Mouse (Mus musculus) liver, embryonic 12.5 days (tissue): ENCODE measurements around the gene Hsf4. TPM values are rescaled to one million over a fixed set of nuclear protein-coding genes. Genes with fewer than 3 reads are reported as not detected.

Experiments
- ATAC-seq: fragments of 200-750 bp; cut with Nextera tagmentation; 2 replicates; pipeline ENCODE4 v1.8.0; 2017; ENCODE audit warnings: moderate number of reproducible peaks, mild to moderate bottlenecking, moderate library complexity
- H3K27ac ChIP-seq: fragments of 300-500 bp; sonication (generic); 2 replicates; pipeline ENCODE4 v1.5.1; 2016; ENCODE audit warnings: mild to moderate bottlenecking
- H3K27me3 ChIP-seq: fragments of 300-500 bp; sonication (generic); replicated peaks from 2 replicates; pipeline ENCODE4 v1.6.1; 2016; ENCODE audit warnings: mild to moderate bottlenecking, moderate library complexity
- H3K36me3 ChIP-seq: fragments of 300-500 bp; sonication (generic); 2 replicates; pipeline ENCODE4 v1.6.1; 2016; ENCODE audit warnings: mild to moderate bottlenecking, moderate library complexity
- H3K4me1 ChIP-seq: fragments of 300-500 bp; sonication (generic); 2 replicates; pipeline ENCODE4 v1.6.1; 2016
- H3K4me2 ChIP-seq: fragments of 300-500 bp; sonication (generic); 2 replicates; pipeline ENCODE4 v1.6.1; 2016; ENCODE audit warnings: mild to moderate bottlenecking, moderate library complexity
- H3K4me3 ChIP-seq: fragments of 300-500 bp; sonication (generic); 2 replicates; pipeline ENCODE4 v1.5.1; 2016; ENCODE audit warnings: mild to moderate bottlenecking, moderate library complexity
- H3K9ac ChIP-seq: fragments of 300-500 bp; sonication (generic); 2 replicates; pipeline ENCODE4 v1.6.1; 2016; ENCODE audit warnings: mild to moderate bottlenecking, moderate library complexity
- H3K9me3 ChIP-seq: fragments of 300-500 bp; sonication (generic); replicated peaks from 2 replicates; pipeline ENCODE4 v1.6.1; 2016; ENCODE audit warnings: mild to moderate bottlenecking, moderate library complexity
- WGBS: fragments of 180-500 bp; shearing (Covaris S2); methylation state at CpG from one replicate; pipeline ENCODE4 v1.1.7; 2016; ENCODE audit not compliant: insufficient replicate concordance; 5-methylcytosine and 5-hydroxymethylcytosine counted together
- polyA plus RNA-seq: library from polyadenylated mRNA; unstranded; fragments of >200 nt; fragmentation: Nextera tagmentation; extraction: Ambion mirVana; gene quantifications from 2 replicates; pipeline ENCODE4 v1.2.1, GENCODE M21; 2016

Hsf4 gene
- polyA plus RNA-seq, 1 experiment from 2014 or later: not detected

DNA sequence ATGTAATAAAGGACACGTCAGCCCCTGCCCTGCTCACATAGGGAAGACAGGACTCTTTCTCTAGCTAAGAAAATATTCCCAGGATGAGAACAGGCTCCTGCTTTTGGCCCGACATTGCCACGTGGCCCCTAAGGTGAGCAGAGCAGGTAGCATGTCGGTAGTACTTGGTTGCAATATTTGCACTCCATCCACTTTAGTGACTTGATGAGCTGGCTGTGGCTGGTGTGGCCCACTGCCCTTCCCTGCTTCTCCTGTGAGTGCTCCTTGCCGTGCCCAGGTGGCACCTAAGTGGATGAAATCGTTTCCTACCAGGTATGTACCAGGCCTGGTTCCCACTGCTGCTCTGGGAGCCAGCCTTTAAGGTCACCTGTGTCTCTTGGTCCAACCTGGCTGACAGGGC lies 17.6 kb upstream of the Hsf4 start:
- Histone ChIP-seq H3K36me3 (peaks cover 66% of the 10 kb centered on the region), H3K4me2 (no peak overlapping the region), H3K27me3 (peaks cover 14% of the 10 kb centered on the region; the same call in 1 of the 2 replicates), H3K9me3 (no peaks in the 10 kb centered on the region), H3K9ac (no peak overlapping the region), H3K4me3 (no peak overlapping the region), H3K4me1 (peaks cover 36% of the 10 kb centered on the region), H3K27ac (no peak overlapping the region)
- no peak for ATAC-seq
- WGBS: 82% methylated on average over 6 of the region's 6 CpGs

DNA sequence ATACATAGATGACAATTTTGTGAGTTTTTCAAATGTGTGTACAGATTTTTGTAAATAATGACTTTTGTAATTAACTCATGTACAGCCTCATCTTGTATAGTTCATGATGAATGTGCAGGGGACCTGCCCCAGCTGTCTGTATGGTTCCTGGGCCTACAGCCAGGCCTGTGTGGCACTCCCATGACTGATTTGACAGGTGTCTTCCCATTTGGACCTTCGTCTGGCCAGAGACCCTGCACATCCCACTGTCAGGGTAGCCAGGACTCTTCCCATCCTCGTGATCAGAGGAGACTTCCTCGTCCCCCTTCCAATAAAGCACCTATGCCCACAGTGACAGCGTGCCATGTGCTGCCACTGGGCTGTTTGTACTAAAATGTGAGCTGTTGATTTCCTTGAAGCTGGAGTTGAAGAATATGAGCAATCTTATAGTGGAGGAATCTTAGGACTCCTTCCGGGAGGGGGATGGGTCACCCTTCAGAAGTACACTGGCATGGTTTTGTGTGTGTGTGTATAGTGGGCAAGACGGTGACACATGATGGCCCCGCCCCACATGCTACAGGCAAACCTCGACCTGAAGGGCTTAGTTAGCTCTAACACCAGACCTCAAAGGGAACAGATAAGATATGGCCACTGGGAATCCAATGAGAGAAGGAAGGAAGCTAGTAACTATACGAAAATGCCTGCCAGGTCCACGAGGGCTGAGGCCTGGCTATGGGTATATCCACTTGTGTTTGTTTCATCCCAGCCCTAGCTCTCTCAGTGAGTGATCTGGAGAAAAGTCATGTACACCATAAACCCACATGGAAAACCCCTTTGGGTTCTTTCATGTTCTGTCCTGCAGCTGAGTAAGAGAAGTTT lies 16.7 kb upstream of the Hsf4 start:
- Histone ChIP-seq H3K27ac (no peak overlapping the region), H3K9me3 (no peaks in the 10 kb centered on the region), H3K27me3 (peaks cover 21% of the 10 kb centered on the region), H3K9ac (no peak overlapping the region), H3K36me3 (peaks cover 58% of the 10 kb centered on the region), H3K4me2 (no peak overlapping the region; the same call in 1 of the 2 replicates), H3K4me1 (peaks cover 36% of the 10 kb centered on the region), H3K4me3 (no peak overlapping the region)
- ATAC-seq: no peak
- 59% methylated on average over 10 of the region's 10 CpGs for WGBS

DNA sequence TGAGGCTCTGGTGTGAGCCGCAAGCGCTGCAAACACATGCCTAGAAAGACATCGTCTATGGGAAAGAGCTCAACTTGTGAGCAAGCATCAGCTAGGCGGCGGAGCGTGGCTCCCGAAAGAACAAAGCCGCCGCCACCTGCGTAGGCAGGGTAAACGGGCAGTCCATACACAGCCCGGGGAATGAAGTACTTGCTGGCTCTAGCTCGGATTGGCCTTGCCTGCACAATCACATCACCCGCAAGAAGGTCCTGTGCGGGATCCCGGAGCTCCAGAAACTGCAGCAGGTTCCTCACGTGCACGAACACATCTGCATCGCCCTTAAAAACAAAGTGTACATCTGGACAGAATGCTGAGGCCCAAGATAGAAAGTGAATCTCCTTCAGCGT lies 15.8 kb upstream of the Hsf4 start:
- H3K27ac ChIP-seq: peak overlapping the region; percentile 27; the same call in 1 of the 2 replicates
- peak overlapping the region; percentile 73 for H3K4me3 ChIP-seq
- H3K9me3 ChIP-seq: no peaks in the 10 kb centered on the region
- peaks cover 30% of the 10 kb centered on the region for H3K27me3 ChIP-seq
- 52% methylated on average over 20 of the region's 20 CpGs for WGBS
- peak overlapping the region; percentile 100 for H3K4me2 ChIP-seq
- H3K9ac ChIP-seq: peak overlapping the region; percentile 76; the same call in 1 of the 2 replicates
- no peak for ATAC-seq
- H3K36me3 ChIP-seq: peaks cover 49% of the 10 kb centered on the region
- H3K4me1 ChIP-seq: peaks cover 38% of the 10 kb centered on the region

DNA sequence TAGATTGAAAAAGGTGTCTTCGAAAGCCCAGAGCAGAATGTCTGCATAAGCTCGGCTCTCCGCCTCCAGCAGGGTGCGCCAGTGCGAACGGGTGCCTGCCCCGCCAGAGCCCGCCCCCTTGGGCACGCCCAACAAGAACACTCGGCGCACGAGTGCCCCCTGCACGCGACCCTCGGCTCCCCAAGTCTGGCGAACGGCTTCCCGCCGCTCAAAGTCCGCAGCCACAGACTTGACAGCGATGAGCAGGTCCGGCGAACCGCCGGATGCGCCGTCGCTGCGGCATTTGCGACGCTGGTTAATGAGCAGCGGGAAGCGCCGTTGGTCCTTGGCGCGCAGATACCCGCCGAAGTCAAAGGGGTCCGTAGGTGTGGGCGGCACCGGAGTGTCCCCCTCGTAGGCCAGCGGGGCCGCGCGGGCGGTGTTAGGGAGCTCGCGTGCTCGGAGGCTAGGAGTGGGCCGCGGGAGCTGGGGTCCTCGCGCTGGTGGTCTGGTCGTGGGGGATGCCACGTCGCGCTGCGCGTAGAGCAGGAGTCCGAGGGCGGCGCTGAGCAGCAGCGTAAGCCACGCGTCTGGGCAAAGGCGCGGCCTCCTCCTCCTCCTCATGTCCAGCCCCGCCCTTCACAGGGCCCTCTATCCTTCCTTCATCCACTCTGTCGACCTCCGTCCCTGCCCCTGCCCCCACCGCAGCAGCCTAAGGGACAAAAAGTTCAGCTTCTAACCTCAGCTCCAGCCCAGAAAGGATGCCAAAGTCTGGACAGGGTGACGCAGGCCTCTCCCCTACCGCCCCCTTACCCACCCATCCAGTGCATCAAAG lies 15.2 kb upstream of the Hsf4 start:
- Histone ChIP-seq H3K27me3 (peaks cover 36% of the 10 kb centered on the region), H3K4me3 (peak overlapping the region; percentile 73), H3K9me3 (no peaks in the 10 kb centered on the region), H3K4me1 (peaks cover 44% of the 10 kb centered on the region), H3K36me3 (peaks cover 43% of the 10 kb centered on the region), H3K9ac (peak overlapping the region; percentile 76), H3K4me2 (peak overlapping the region; percentile 100), H3K27ac (peak overlapping the region; percentile 87)
- under 1% methylated on average over 74 of the region's 74 CpGs for WGBS
- peak; percentile 91 for ATAC-seq

DNA sequence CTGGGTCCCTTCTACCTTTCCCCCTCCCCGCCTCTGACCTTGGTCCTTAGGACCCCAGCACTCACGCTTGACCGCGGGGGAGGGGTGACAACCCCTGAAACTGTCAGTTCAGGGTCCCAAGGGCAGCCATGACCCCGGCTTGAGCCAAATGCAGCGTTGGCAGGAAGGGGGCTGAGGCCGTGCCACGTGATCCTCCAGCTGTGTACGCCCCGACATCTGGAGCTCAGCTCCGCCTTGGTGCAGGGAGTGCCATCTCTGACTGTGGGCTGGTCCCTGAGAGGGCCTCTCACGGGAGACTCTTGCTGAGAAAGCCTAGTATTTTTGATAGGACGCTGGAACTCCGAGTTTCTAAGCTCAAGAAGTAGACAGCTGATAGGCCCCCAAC lies 14.6 kb upstream of the Hsf4 start, which contains the start of gene B3gnt9:
Gene B3gnt9, minus strand, starts transcription at position 188 of the 385 bp plus-strand sequence.
- Histone ChIP-seq H3K27me3 (peaks cover 42% of the 10 kb centered on the region), H3K9ac (peak within 1 kb of the TSS; percentile 76), H3K4me3 (peak within 1 kb of the TSS; percentile 73), H3K4me2 (peak within 1 kb of the TSS; percentile 100), H3K9me3 (no peaks in the 10 kb centered on the region), H3K27ac (peak within 1 kb of the TSS; percentile 87), H3K36me3 (peaks cover 37% of the 10 kb centered on the region), H3K4me1 (peaks cover 50% of the 10 kb centered on the region)
- ATAC-seq: peak; percentile 91
- 3% methylated on average over 14 of the region's 14 CpGs for WGBS

DNA sequence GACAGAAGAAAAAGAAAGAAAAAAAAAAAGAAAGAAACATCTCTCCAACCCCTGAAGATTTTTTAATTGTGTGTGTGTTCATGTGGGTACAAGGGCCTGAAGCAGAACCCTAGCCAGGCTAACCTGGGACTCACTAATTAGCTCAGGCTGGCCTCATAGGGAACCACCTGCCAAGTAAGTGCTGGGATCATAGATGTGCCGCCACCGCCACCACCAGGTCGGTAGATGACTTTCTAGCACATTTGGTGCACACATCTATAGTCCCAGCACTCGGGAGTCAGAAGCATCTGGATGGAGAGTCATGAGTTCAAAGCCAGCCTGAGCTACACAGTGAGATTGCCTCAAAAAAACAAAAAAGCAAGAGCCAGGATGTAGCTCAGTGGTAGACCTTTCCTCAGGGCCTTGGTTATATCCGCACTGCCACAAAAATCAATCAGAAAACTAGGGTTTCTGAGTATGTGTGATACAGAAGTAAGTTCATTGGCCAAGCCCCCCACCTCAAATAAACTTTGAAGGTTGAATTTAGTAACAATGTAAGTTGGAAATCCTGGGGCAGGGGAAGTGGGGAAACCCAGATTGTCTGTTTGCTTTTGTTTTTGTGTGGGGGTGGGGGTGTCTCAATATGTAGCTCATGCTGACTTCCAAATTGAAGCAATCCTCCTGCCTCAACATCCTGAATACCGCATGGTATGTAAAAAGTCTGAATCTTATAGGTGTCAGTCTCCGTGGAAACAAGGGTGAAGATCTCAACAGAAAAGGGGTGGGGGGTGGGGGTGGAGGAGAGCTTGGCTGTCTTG lies 12.1 kb upstream of the Hsf4 start:
- 59% methylated on average over 7 of the region's 7 CpGs for whole genome bisulfite sequencing
- Histone ChIP-seq H3K36me3 (peaks cover 12% of the 10 kb centered on the region), H3K27ac (no peak overlapping the region), H3K9ac (no peak overlapping the region), H3K9me3 (no peaks in the 10 kb centered on the region), H3K4me2 (no peak overlapping the region), H3K27me3 (peaks cover 64% of the 10 kb centered on the region), H3K4me1 (peaks cover 62% of the 10 kb centered on the region), H3K4me3 (no peak overlapping the region)
- ATAC-seq: no peak

DNA sequence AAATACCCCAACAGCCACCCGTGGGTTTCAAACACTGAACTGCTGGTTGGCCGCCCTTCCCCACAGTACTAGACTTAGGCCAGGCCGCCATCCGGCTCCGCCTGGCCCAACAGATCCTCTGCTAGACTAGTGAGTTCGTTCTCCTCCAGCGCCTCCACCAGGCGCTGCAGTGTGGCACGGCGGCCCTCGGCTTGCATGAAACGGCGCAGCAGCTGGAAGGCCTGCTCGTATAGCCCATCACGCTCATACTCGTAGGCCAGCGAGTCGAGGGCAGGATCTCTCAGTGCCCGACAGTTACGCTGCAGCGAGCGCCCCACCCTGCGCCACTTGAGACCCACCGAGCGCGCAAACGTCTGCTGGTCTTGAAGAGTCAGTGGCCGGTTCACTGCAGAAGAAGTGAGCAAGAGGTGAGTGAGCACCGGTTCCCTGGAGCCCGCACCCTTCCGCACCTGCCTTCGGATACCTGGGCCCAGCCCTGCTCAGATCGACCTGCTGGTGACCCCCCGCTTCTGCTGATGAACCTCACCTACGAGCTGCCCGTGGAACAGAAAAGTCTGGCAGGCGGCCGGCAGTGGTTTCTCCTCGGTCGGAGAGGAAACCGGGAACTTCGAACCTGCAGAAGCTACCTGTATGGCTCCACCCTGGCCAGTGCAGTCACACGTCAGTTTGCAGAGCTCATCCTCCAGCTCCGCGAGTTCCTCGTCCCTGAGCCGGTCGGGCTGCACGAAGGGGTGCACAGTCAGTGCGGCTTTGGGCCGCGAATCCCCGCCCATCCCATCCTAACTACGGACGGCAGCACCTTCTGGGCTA lies 10.5 kb upstream of the Hsf4 start:
- H3K4me1 ChIP-seq: peaks cover 57% of the 10 kb centered on the region
- peaks cover 76% of the 10 kb centered on the region for H3K27me3 ChIP-seq
- 13% methylated on average over 55 of the region's 55 CpGs for WGBS
- H3K4me3 ChIP-seq: peak overlapping the region; percentile 47
- peak overlapping the region; percentile 79 for H3K4me2 ChIP-seq
- peak overlapping the region; percentile 29; the same call in 1 of the 2 replicates for H3K9ac ChIP-seq
- no peak for ATAC-seq
- H3K27ac ChIP-seq: no peak overlapping the region
- H3K9me3 ChIP-seq: no peaks in the 10 kb centered on the region
- H3K36me3 ChIP-seq: no peaks in the 10 kb centered on the region

DNA sequence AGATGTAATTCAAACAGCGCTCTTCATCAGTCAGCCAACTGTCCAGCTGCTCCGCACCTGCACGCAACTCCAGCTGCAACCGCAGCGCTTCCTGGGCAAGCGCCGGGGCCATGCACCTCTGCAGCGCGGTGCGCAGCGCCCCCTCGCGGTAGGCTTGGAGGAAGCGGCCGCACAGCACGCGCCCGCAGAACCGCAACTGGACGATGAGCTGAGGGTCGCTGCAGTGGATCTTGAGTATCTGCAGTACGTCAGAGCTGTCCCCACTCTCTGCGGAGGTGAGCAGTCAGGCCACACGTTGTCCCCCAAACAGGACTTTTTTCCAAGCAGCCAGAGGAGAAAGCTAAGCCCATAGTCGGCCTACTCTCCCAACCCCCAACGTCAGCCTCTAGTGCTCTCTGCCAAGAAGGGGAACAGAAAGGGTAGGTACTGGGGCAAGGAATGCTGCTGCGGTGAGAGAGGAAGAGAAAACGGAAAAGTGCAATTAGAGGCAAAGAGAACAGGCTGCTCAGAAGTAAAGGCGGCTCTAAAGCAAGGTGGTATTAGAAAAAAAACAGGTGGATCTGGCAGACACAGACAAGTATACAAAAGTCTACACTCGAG lies 9.8 kb upstream of the Hsf4 start:
- H3K4me3 ChIP-seq: peak overlapping the region; percentile 47
- WGBS: 4% methylated on average over 30 of the region's 30 CpGs
- H3K36me3 ChIP-seq: no peaks in the 10 kb centered on the region
- peak overlapping the region; percentile 79 for H3K4me2 ChIP-seq
- peaks cover 55% of the 10 kb centered on the region for H3K4me1 ChIP-seq
- H3K27me3 ChIP-seq: peaks cover 76% of the 10 kb centered on the region
- ATAC-seq: no peak
- H3K9me3 ChIP-seq: no peaks in the 10 kb centered on the region
- peak overlapping the region; percentile 29; the same call in 1 of the 2 replicates for H3K9ac ChIP-seq
- H3K27ac ChIP-seq: no peak overlapping the region

DNA sequence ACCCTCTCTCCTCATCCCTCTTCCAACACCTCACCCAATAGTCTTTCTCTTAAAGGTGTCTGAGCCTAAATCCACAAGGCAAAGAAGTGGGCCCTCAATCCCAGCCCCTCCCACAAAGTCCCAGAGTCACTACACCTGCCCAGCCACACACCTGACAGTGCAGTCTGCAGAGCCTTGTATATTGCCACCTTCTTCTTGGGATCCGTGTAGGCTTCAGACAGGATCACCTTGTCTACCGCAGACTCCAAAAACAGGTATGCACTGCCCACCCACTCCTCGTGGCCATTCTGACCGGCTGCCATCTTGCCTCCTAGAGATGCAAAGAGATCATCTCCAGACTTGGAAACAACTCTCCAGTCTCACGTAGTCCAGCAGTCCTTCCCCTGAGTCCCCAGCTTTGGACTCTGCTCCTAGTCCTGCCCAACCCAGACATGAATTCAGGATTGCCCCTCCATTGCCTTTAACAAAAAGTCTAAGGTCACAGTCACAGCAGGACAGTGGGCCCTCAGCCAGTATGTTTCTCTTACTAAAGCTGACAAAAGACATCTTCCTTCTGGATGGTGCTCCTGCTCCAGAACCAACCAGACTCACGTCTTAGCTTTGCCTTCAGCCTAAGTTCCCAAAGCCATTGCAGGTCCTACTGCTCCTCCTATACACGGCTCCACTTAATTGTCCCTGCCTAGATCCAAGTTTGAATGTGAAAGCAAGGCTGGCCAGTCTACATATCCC lies 9.1 kb upstream of the Hsf4 start:
- ATAC-seq: no peak
- H3K4me3 ChIP-seq: no peak overlapping the region
- peaks cover 55% of the 10 kb centered on the region for H3K4me1 ChIP-seq
- no peak overlapping the region for H3K9ac ChIP-seq
- no peaks in the 10 kb centered on the region for H3K36me3 ChIP-seq
- H3K4me2 ChIP-seq: peak overlapping the region; percentile 79; the same call in 1 of the 2 replicates
- H3K27me3 ChIP-seq: peaks cover 80% of the 10 kb centered on the region
- WGBS: 71% methylated on average over 7 of the region's 7 CpGs
- no peak overlapping the region for H3K27ac ChIP-seq
- H3K9me3 ChIP-seq: no peaks in the 10 kb centered on the region

DNA sequence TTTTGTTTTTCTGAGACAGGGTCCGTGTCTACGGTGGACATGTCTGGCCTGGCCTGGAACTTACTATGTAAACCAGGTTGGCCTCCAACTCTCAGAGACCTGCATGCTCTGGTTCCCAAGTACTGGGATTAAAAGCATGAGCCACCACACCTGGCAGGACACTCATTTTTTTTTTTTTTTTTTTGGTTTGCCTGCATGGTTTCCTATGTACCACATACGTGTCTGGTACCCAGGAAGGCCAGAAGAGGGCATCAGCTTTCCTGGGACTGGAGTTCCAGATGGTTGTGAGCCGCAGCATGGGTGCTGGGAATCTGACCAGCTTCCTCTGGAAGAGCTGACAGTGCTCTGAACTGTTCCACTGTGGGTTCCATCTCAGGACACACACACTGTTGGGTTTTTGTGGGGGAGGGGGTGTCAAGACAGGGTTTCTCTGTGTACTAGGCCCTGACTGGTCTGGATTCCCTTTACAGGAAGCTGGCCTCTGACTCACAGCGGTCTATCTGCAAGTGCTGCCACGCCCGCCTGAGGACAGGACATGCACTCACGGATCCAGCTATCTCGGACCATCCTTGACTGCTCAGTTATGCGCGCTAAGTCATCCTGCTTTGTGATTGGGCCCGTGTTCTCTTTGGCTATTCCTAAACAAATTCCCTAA lies 8.1 kb upstream of the Hsf4 start:
- peaks cover 80% of the 10 kb centered on the region for H3K27me3 ChIP-seq
- H3K9ac ChIP-seq: no peak overlapping the region
- WGBS: 59% methylated on average over 12 of the region's 12 CpGs

More for the DNA sequence above, 8.1 kb upstream of the Hsf4 start:
- Histone ChIP-seq H3K36me3 (no peaks in the 10 kb centered on the region), H3K4me2 (no peak overlapping the region), H3K27ac (no peak overlapping the region), H3K4me3 (no peak overlapping the region), H3K9me3 (0 out of 2 replicates have a peak, but pooled peaks cover 2% of the 10 kb centered on the region), H3K4me1 (peaks cover 50% of the 10 kb centered on the region)
- ATAC-seq: no peak
